Mouse (Mus musculus): ENCODE results near the gene Nipa1. TPM values are rescaled to one million over a fixed set of nuclear protein-coding genes. Genes with fewer than 3 reads are reported as not detected.

Nipa1 gene
- polyA plus RNA-seq (2015; fragmentation: Nextera tagmentation; extraction: Ambion mirVana) = 6.3 and 6.4 TPM in 2 replicates

DNA sequence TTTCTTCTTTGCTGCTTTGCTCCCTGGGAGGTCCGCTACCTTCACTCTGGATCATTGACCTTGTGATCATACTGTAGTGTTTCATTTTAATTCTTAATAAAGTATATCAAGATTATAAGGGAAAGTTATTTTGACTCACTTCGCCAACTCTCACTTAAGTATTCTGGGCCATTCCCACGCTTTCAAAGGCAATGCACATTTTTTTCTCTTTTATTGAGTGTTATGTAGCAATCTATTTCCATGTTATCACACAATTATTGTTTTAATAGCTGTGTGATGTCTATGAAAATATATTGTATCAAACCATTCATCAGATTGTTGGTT, at the start of gene Nipa1:
Nipa1 (minus strand) TSS at position 25 of the 324 bp plus-strand sequence.
- WGBS = 44% methylated on average over 3 of the region's 3 CpGs
- no peaks in the 10 kb centered on the region for H3K36me3 ChIP-seq (ENCODE audit: control insufficient read depth, insufficient read depth, low read length)
- peak within 1 kb of the TSS; percentile 83 for H3K27ac ChIP-seq (replicated peaks)
- no peaks in the 10 kb centered on the region for H3K27me3 ChIP-seq (ENCODE audit: control insufficient read depth, insufficient read depth, low read length)
- DNase-seq (ENCODE audit: low spot score) = no peak
- H3K4me2 ChIP-seq (replicated peaks; ENCODE audit: low read depth) = peak within 1 kb of the TSS; percentile 92
- H3K4me3 ChIP-seq (ENCODE audit: low read depth, low read length) = peak within 1 kb of the TSS; percentile 84
- no peaks in the 10 kb centered on the region for H3K9me3 ChIP-seq (ENCODE audit: control insufficient read depth, low read length)
- H3K4me1 ChIP-seq (replicated peaks; ENCODE audit: control insufficient read depth, insufficient read depth) = no peaks in the 10 kb centered on the region
- H3K9ac ChIP-seq (ENCODE audit: low read length) = peak within 1 kb of the TSS; percentile 84
- no peak for ATAC-seq (ENCODE audit: low FRiP score, low TSS enrichment)
- TF ChIP-seq EP300 (optimal IDR thresholded peaks at IDR 0.05) = no peak
- no peak for TF ChIP-seq CTCF (IDR thresholded peaks at IDR 0.05; ENCODE audit: low read depth)

GRCm38 (mm10) chr7:56066634-56067033, 46.9 kb upstream of the Nipa1 start:
- H3K9me3 ChIP-seq (ENCODE audit: control insufficient read depth, low read length) = no peaks in the 10 kb centered on the region
- H3K27ac ChIP-seq (replicated peaks) = 0 out of 2 replicates have a peak overlapping the region, but pooled peaks have one; percentile 14
- H3K4me2 ChIP-seq (replicated peaks; ENCODE audit: low read depth) = no peak overlapping the region
- H3K4me3 ChIP-seq (ENCODE audit: low read depth, low read length) = no peak overlapping the region
- TF ChIP-seq EP300 (optimal IDR thresholded peaks at IDR 0.05) = no peak
- no peak for TF ChIP-seq CTCF (IDR thresholded peaks at IDR 0.05; ENCODE audit: low read depth)
- H3K9ac ChIP-seq (ENCODE audit: low read length) = no peak overlapping the region
- no peaks in the 10 kb centered on the region for H3K36me3 ChIP-seq (ENCODE audit: control insufficient read depth, insufficient read depth, low read length)
- WGBS = 97% methylated on average over 1 of the region's 1 CpGs
- ATAC-seq (ENCODE audit: low FRiP score, low TSS enrichment) = no peak
- DNase-seq (ENCODE audit: low spot score) = no peak
- H3K27me3 ChIP-seq (ENCODE audit: control insufficient read depth, insufficient read depth, low read length) = no peaks in the 10 kb centered on the region
- H3K4me1 ChIP-seq (replicated peaks; ENCODE audit: control insufficient read depth, insufficient read depth) = no peaks in the 10 kb centered on the region

GRCm38 (mm10) chr7:56066136-56066535, 46.4 kb upstream of the Nipa1 start:
- Histone ChIP-seq H3K4me1 (replicated peaks; ENCODE audit: control insufficient read depth, insufficient read depth) (no peaks in the 10 kb centered on the region), H3K4me3 (ENCODE audit: low read depth, low read length) (no peak overlapping the region), H3K27ac (replicated peaks) (0 out of 2 replicates have a peak overlapping the region, but pooled peaks have one; percentile 14), H3K4me2 (replicated peaks; ENCODE audit: low read depth) (no peak overlapping the region), H3K27me3 (ENCODE audit: control insufficient read depth, insufficient read depth, low read length) (no peaks in the 10 kb centered on the region), H3K36me3 (ENCODE audit: control insufficient read depth, insufficient read depth, low read length) (0 out of 2 replicates have a peak, but pooled peaks cover 2% of the 10 kb centered on the region), H3K9me3 (ENCODE audit: control insufficient read depth, low read length) (no peaks in the 10 kb centered on the region), H3K9ac (ENCODE audit: low read length) (no peak overlapping the region)
- ATAC-seq (ENCODE audit: low FRiP score, low TSS enrichment) = peak; percentile 96
- no peak for DNase-seq (ENCODE audit: low spot score)
- WGBS = 52% methylated on average over 2 of the region's 2 CpGs
- TF ChIP-seq EP300 (optimal IDR thresholded peaks at IDR 0.05) = no peak
- no peak for TF ChIP-seq CTCF (IDR thresholded peaks at IDR 0.05; ENCODE audit: low read depth)

GRCm38 (mm10) chr7:56064876-56065275, 45.1 kb upstream of the Nipa1 start:
- WGBS = 92% methylated on average over 1 of the region's 1 CpGs
- Histone ChIP-seq H3K9me3 (ENCODE audit: control insufficient read depth, low read length) (no peaks in the 10 kb centered on the region), H3K9ac (ENCODE audit: low read length) (no peak overlapping the region), H3K4me2 (replicated peaks; ENCODE audit: low read depth) (no peak overlapping the region), H3K36me3 (ENCODE audit: control insufficient read depth, insufficient read depth, low read length) (0 out of 2 replicates have a peak, but pooled peaks cover 3% of the 10 kb centered on the region), H3K27me3 (ENCODE audit: control insufficient read depth, insufficient read depth, low read length) (no peaks in the 10 kb centered on the region), H3K4me3 (ENCODE audit: low read depth, low read length) (no peak overlapping the region), H3K27ac (replicated peaks) (no peak overlapping the region), H3K4me1 (replicated peaks; ENCODE audit: control insufficient read depth, insufficient read depth) (no peaks in the 10 kb centered on the region)
- TF ChIP-seq EP300 (optimal IDR thresholded peaks at IDR 0.05) = no peak
- no peak for TF ChIP-seq CTCF (IDR thresholded peaks at IDR 0.05; ENCODE audit: low read depth)
- DNase-seq (ENCODE audit: low spot score) (peak; percentile 54), ATAC-seq (ENCODE audit: low FRiP score, low TSS enrichment) (no peak)

DNA sequence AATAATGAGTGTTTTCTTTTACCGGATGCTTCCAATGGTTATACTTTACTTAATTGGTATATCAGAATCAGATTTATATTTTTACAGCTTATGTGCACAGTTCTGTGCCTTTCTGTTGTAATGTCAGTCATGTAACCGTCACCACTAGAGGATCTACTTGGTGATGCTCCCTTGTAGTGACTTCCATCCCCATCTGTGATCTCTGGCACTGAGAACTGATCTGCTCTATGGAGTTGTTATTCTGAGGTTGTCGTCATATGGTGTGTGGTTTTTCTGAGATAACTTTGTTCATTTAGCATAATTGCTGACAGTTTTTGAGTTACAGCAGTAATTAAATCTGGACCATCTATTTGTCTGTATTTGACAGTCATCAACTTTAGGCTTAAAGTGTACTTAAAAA, 35.6 kb upstream of the Nipa1 start:
- Histone ChIP-seq H3K4me1 (replicated peaks; ENCODE audit: control insufficient read depth, insufficient read depth) (0 out of 2 replicates have a peak, but pooled peaks cover 4% of the 10 kb centered on the region), H3K27ac (replicated peaks) (no peak overlapping the region), H3K4me3 (ENCODE audit: low read depth, low read length) (no peak overlapping the region), H3K4me2 (replicated peaks; ENCODE audit: low read depth) (no peak overlapping the region), H3K9ac (ENCODE audit: low read length) (no peak overlapping the region), H3K27me3 (ENCODE audit: control insufficient read depth, insufficient read depth, low read length) (no peaks in the 10 kb centered on the region), H3K36me3 (ENCODE audit: control insufficient read depth, insufficient read depth, low read length) (0 out of 2 replicates have a peak, but pooled peaks cover 2% of the 10 kb centered on the region), H3K9me3 (ENCODE audit: control insufficient read depth, low read length) (no peaks in the 10 kb centered on the region)
- ATAC-seq (ENCODE audit: low FRiP score, low TSS enrichment) = no peak
- DNase-seq (ENCODE audit: low spot score) = no peak
- WGBS = 86% methylated on average over 3 of the region's 3 CpGs
- no peak for TF ChIP-seq CTCF (IDR thresholded peaks at IDR 0.05; ENCODE audit: low read depth)
- TF ChIP-seq EP300 (optimal IDR thresholded peaks at IDR 0.05) = no peak

DNA sequence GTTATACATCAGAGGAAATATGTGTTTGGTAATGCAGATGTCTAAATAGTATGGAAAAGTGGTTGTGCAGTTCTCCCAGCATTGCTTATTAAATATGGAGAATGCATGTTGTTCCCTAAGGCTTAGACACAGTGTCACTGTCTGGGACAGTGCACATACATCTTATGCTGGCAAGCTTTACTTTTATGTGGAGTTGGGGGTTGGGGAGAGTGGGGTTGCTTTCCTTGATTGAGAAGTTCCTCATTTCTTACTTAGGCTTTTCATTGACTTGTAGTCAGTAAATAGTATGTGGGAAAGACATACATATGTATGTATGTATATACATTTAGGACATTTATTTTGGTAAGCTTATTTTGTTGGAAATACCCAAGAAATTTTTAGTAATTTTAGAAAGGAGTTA, 33.2 kb upstream of the Nipa1 start:
- Histone ChIP-seq H3K9ac (ENCODE audit: low read length) (no peak overlapping the region), H3K4me1 (replicated peaks; ENCODE audit: control insufficient read depth, insufficient read depth) (0 out of 2 replicates have a peak, but pooled peaks cover 4% of the 10 kb centered on the region), H3K36me3 (ENCODE audit: control insufficient read depth, insufficient read depth, low read length) (0 out of 2 replicates have a peak, but pooled peaks cover 2% of the 10 kb centered on the region), H3K4me2 (replicated peaks; ENCODE audit: low read depth) (no peak overlapping the region), H3K4me3 (ENCODE audit: low read depth, low read length) (no peak overlapping the region), H3K27ac (replicated peaks) (no peak overlapping the region), H3K9me3 (ENCODE audit: control insufficient read depth, low read length) (no peaks in the 10 kb centered on the region), H3K27me3 (ENCODE audit: control insufficient read depth, insufficient read depth, low read length) (no peaks in the 10 kb centered on the region)
- ATAC-seq (ENCODE audit: low FRiP score, low TSS enrichment) = no peak
- TF ChIP-seq EP300 (optimal IDR thresholded peaks at IDR 0.05) (no peak), CTCF (IDR thresholded peaks at IDR 0.05; ENCODE audit: low read depth) (no peak)
- no peak for DNase-seq (ENCODE audit: low spot score)

Data from stomach, postnatal 0 days (tissue).